Mouse (Mus musculus) liver, embryonic 12.5 days (tissue): Measurements from ENCODE around the gene Jsrp1. TPM values are rescaled to one million over a fixed set of nuclear protein-coding genes. Genes with fewer than 3 reads are reported as not detected.
A peak's percentile ranks its signal among the peaks of the same experiment; 100 is the strongest.

Experiments
- ATAC-seq: fragments of 200-750 bp; cut with Nextera tagmentation; 2 replicates; pipeline ENCODE4 v1.8.0; 2017; ENCODE audit warnings: moderate number of reproducible peaks, mild to moderate bottlenecking, moderate library complexity
- H3K27ac ChIP-seq: fragments of 300-500 bp; sonication (generic); 2 replicates; pipeline ENCODE4 v1.5.1; 2016; ENCODE audit warnings: mild to moderate bottlenecking
- H3K27me3 ChIP-seq: fragments of 300-500 bp; sonication (generic); replicated peaks from 2 replicates; pipeline ENCODE4 v1.6.1; 2016; ENCODE audit warnings: mild to moderate bottlenecking, moderate library complexity
- H3K36me3 ChIP-seq: fragments of 300-500 bp; sonication (generic); 2 replicates; pipeline ENCODE4 v1.6.1; 2016; ENCODE audit warnings: mild to moderate bottlenecking, moderate library complexity
- H3K4me1 ChIP-seq: fragments of 300-500 bp; sonication (generic); 2 replicates; pipeline ENCODE4 v1.6.1; 2016
- H3K4me2 ChIP-seq: fragments of 300-500 bp; sonication (generic); 2 replicates; pipeline ENCODE4 v1.6.1; 2016; ENCODE audit warnings: mild to moderate bottlenecking, moderate library complexity
- H3K4me3 ChIP-seq: fragments of 300-500 bp; sonication (generic); 2 replicates; pipeline ENCODE4 v1.5.1; 2016; ENCODE audit warnings: mild to moderate bottlenecking, moderate library complexity
- H3K9ac ChIP-seq: fragments of 300-500 bp; sonication (generic); 2 replicates; pipeline ENCODE4 v1.6.1; 2016; ENCODE audit warnings: mild to moderate bottlenecking, moderate library complexity
- H3K9me3 ChIP-seq: fragments of 300-500 bp; sonication (generic); replicated peaks from 2 replicates; pipeline ENCODE4 v1.6.1; 2016; ENCODE audit warnings: mild to moderate bottlenecking, moderate library complexity
- whole genome bisulfite sequencing: fragments of 180-500 bp; shearing (Covaris S2); methylation state at CpG from one replicate; pipeline ENCODE4 v1.1.7; 2016; ENCODE audit not compliant: insufficient replicate concordance; 5-methylcytosine and 5-hydroxymethylcytosine counted together
- microRNA counts: library from miRNA; unstranded; fragments of <30 nt; microRNA quantifications from one replicate; lab custom pipeline; 2017
- microRNA-seq: library from miRNA; unstranded; fragments of <30 nt; microRNA quantifications from one replicate; pipeline ENCODE4, GENCODE M21; 2017
- polyA plus RNA-seq: library from polyadenylated mRNA; unstranded; fragments of >200 nt; fragmentation: Nextera tagmentation; extraction: Ambion mirVana; gene quantifications from 2 replicates; pipeline ENCODE4 v1.2.1, GENCODE M21; 2016

Gene Jsrp1
- polyA plus RNA-seq, 1 experiment from 2014 or later, result 0.46 TPM

DNA sequence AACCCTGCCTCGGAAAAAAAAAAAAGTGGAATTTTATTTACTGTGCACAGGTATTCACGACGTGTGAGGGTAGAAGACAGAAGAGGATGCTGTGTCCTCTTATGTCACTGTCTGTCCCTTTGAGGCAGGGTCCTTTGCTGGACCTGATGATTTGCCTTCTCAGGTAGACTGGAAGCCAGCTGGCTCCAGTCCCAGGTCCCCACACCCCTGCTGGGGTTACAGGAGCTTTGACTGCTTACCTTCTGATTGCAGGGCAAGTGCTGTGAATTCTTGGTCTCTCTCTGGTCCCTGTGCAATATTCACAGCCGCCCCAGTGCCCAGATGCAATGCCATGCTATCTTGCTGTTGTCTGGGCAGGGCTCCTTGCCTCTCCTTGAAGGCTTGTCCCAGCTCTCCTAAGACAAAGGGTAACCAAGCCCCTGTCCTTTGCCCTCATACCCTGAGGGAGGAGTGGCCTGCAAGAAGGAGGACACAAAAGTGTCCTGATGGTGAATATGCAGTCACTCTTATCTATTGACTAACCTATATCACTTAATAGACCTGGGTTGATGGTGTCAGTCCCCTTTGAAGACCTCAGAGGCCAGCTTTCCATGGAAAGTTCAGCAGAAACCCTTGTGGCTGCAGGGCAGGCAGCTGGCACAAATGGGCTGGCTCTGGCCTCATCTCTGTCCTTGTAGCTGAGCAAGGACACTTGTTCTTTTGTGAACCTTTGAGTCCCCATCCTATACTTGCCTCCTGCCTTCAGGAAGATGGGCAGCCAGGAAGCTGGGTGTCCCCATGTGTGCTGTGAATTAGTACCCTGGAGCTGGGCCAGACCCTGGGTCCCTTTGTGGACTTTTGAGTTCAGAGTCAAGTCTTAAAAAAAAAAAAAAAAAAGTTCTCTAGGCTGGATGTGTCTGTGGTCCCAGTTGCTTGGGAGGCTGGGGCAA is 52.4 kb downstream of the Jsrp1 start:
- Histone ChIP-seq H3K4me2 (no peak overlapping the region), H3K9me3 (no peaks in the 10 kb centered on the region), H3K27ac (no peak overlapping the region), H3K4me3 (no peak overlapping the region), H3K9ac (no peak overlapping the region), H3K27me3 (no peaks in the 10 kb centered on the region), H3K4me1 (peaks cover 81% of the 10 kb centered on the region), H3K36me3 (peaks cover 34% of the 10 kb centered on the region)
- ATAC-seq, result no peak
- 83% methylated on average over 4 of the region's 4 CpGs for WGBS

DNA sequence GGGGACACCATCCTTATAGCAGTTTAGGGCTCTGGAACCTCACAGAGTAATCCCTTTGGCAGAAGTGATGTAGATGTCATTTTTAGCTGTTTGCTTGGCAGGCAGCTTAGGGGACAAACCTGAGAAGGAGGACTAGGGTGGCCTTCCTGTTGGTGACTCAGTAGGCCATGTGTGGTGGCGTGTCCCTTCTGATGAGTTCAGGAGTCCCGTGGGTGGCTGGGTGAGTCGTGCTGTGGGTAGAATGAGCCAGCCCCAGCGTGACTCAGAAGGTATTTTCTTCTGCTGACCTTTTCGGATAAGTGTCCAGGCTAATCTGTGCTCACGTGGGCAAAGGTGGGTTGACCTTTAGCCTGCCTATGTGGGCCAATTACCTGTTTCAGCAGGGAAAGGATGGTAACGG is 54.6 kb downstream of the Jsrp1 start:
- no peak for ATAC-seq
- H3K27me3 ChIP-seq, result no peaks in the 10 kb centered on the region
- H3K4me3 ChIP-seq, result no peak overlapping the region
- H3K36me3 ChIP-seq, result peaks cover 13% of the 10 kb centered on the region; the same call in 1 of the 2 replicates
- H3K4me2 ChIP-seq, result no peak overlapping the region
- H3K4me1 ChIP-seq, result peaks cover 83% of the 10 kb centered on the region
- peak overlapping the region; percentile 25; the same call in 1 of the 2 replicates for H3K9ac ChIP-seq
- H3K27ac ChIP-seq, result no peak overlapping the region
- H3K9me3 ChIP-seq, result no peaks in the 10 kb centered on the region
- 66% methylated on average over 7 of the region's 7 CpGs for WGBS

MicroRNAs encoded within 50 kb of the gene (microRNA counts, 519-probe panel; counts per million panel counts)
- 582 counts per million, percentile 70 among the panel's probes with 10 or more counts for microRNA mmu-miR-1982 (lab: Ali Mortazavi, UCI)

Small RNAs within 50 kb of the gene (microRNA-seq; reads per million reads assigned to microRNA genes)
- gene Mir1982, result 3.5 reads per million, percentile 2 among the genes with 10 or more reads in this experiment

Other genes starting within 250 kb of the Jsrp1 start
- gene Klf16, start 236.2 kb downstream of the Jsrp1 start, polyA plus RNA-seq, result 24.0 and 24.7 TPM in 2 replicates
- 86.4 and 88.9 TPM in 2 replicates for gene Abhd17a, start 223.2 kb downstream of the Jsrp1 start, polyA plus RNA-seq
- 63.3 and 65.2 TPM in 2 replicates for gene Scamp4, start 210.6 kb downstream of the Jsrp1 start, polyA plus RNA-seq
- 7.0 and 7.4 TPM in 2 replicates for gene Adat3, start 210.6 kb downstream of the Jsrp1 start, polyA plus RNA-seq
- gene Gm49322, start 207.5 kb downstream of the Jsrp1 start, polyA plus RNA-seq, result 2.6 and 3.0 TPM in 2 replicates
- 106 TPM in 2 replicates for gene Csnk1g2, start 190.7 kb downstream of the Jsrp1 start, polyA plus RNA-seq
- gene Btbd2, start 156.4 kb downstream of the Jsrp1 start, polyA plus RNA-seq, result 26.0 and 27.3 TPM in 2 replicates
- 124 and 125 TPM in 2 replicates for gene Mknk2, start 135.4 kb downstream of the Jsrp1 start, polyA plus RNA-seq
- gene Mob3a, start 111.5 kb downstream of the Jsrp1 start, polyA plus RNA-seq, result 43.9 and 45.3 TPM in 2 replicates
- gene Izumo4, start 111.3 kb downstream of the Jsrp1 start, polyA plus RNA-seq, result 10.1 and 10.6 TPM in 2 replicates
- 36.5 and 38.2 TPM in 2 replicates for gene Ap3d1, start 71.2 kb downstream of the Jsrp1 start, polyA plus RNA-seq
- gene Dot1l, start 58.3 kb downstream of the Jsrp1 start, polyA plus RNA-seq, result 15.7 TPM in 2 replicates
- 53.5 and 54.1 TPM in 2 replicates for gene Sf3a2, start 15.3 kb downstream of the Jsrp1 start, polyA plus RNA-seq
- 134 and 137 TPM in 2 replicates for gene Plekhj1, start 14.9 kb downstream of the Jsrp1 start, polyA plus RNA-seq
- 0.07 TPM in 1 of 2 replicates, not detected in the other for gene Amh, start 8.3 kb downstream of the Jsrp1 start, polyA plus RNA-seq
- 1,528 and 1,635 TPM in 2 replicates for gene Oaz1, start 13.2 kb upstream of the Jsrp1 start, polyA plus RNA-seq
- not detected in 2 replicates for gene Lingo3, start 30.5 kb upstream of the Jsrp1 start, polyA plus RNA-seq
- gene Lsm7, start 41.7 kb upstream of the Jsrp1 start, polyA plus RNA-seq, result 235 and 245 TPM in 2 replicates
- 66.1 and 70.5 TPM in 2 replicates for gene Sppl2b, start 41.8 kb upstream of the Jsrp1 start, polyA plus RNA-seq
- 0.04 and 0.05 TPM in 2 replicates for gene Tmprss9, start 58.4 kb upstream of the Jsrp1 start, polyA plus RNA-seq
- gene Timm13, start 87.5 kb upstream of the Jsrp1 start, polyA plus RNA-seq, result 271 and 301 TPM in 2 replicates
- gene Lmnb2, start 104.7 kb upstream of the Jsrp1 start, polyA plus RNA-seq, result 23.1 and 23.6 TPM in 2 replicates
- gene Gadd45b, start 116.6 kb upstream of the Jsrp1 start, polyA plus RNA-seq, result 1.6 and 2.0 TPM in 2 replicates
- gene Gng7, start 201.4 kb upstream of the Jsrp1 start, polyA plus RNA-seq, result 0.80 and 0.81 TPM in 2 replicates
- gene Diras1, start 212.2 kb upstream of the Jsrp1 start, polyA plus RNA-seq, result not detected in 2 replicates
- 7.1 and 7.9 TPM in 2 replicates for gene Slc39a3, start 223.9 kb upstream of the Jsrp1 start, polyA plus RNA-seq
- 89.2 and 91.3 TPM in 2 replicates for gene Sgta, start 246.7 kb upstream of the Jsrp1 start, polyA plus RNA-seq